Mouse (Mus musculus) gastrocnemius, postnatal 25 days (tissue): ENCODE measurements around the gene C1qbp. TPM values are rescaled to one million over a fixed set of nuclear protein-coding genes. Genes with fewer than 3 reads are reported as not detected.

ENCODE experiments used
- DNase-seq: peaks from one replicate; pipeline ENCODE4 v3.0.0; 2022
- long read RNA-seq, 2 experiments: library from polyadenylated mRNA; stranded (forward); transcript quantifications; one replicate each; pipeline ENCODE4 v2.0.0; 2021
- total RNA-seq, 2 experiments: library from RNA; stranded (reverse); gene quantifications; 1 replicate in 1 of 2; 2 replicates in 1 of 2; pipeline ENCODE4 v1.2.3; 2021

C1qbp gene
- 100 to 1,000 TPM; 116 to 121 TPM for total RNA-seq
- long read RNA-seq, experiment 1, transcript C1qbp-201 (6 exons, 1,175 nt): major isoform, 186 of 207 reads
- long read RNA-seq, experiment 1, partial matches to known transcripts: 3 of 207 reads
- long read RNA-seq, experiment 1, other reads (novel, unspliced or antisense): 18 of 207 reads
- long read RNA-seq, experiment 2, transcript C1qbp-201 (6 exons, 1,175 nt): major isoform, 163 of 169 reads
- long read RNA-seq, experiment 2, partial matches to known transcripts: 6 of 169 reads
- long read RNA-seq, experiment 2, other reads (novel, unspliced or antisense): 0 of 169 reads

DNA sequence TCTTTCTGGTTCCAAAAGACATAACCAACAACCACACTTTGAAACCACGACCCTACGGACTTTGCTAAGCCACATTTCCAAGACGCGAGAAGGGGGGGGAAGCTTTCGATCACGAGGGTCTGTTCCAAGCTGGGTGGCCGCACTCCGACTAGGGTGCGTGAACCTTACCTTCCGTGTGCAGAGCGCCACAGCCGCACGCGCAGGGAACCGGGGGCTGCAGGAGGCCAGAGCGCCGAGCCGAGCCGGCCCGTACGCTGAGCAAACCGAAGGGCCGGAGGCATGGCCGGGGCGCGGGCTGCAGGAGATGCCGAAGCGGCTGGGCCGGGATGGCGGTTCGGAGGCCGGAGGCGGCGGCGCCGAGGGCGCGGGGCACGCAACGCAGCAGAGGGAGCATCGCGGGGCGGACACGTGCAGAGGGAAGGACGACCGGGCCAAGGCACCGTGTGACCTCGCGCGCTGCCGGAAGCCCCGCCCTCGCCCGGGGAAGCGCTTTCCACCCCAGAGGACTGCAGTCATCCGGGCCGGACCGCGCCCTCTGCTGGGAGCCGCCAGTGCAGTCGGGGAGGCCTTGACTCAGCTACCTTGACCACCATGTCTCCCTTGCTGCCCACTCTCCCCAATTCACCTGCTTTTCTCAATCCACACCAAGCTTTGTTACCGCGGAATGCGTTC lies at the start of gene C1qbp:
Gene C1qbp, minus strand, starts transcription at position 470 of the 672 bp plus-strand sequence.
- DNase-seq: peak; percentile 91

DNA sequence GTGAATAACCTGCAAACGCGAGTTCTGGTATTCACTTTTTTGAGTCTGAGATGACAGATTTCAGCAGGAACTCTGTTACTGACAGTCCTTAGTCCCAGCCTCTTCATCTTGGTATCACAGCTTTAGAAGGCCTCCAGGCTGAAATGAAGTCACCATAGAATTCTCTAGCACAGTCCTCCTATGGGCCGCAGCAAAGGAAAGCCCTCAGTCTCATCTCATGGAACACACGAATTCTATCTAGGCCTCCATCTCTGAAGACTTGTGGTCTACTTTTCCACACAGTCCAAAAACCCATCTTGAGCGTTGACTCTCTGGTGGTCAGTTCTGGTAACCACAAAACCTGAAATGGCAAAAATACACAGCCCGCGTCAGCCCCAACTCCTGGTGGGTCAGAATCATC lies 49.2 kb upstream of the C1qbp start:
- DNase-seq: no peak

DNA sequence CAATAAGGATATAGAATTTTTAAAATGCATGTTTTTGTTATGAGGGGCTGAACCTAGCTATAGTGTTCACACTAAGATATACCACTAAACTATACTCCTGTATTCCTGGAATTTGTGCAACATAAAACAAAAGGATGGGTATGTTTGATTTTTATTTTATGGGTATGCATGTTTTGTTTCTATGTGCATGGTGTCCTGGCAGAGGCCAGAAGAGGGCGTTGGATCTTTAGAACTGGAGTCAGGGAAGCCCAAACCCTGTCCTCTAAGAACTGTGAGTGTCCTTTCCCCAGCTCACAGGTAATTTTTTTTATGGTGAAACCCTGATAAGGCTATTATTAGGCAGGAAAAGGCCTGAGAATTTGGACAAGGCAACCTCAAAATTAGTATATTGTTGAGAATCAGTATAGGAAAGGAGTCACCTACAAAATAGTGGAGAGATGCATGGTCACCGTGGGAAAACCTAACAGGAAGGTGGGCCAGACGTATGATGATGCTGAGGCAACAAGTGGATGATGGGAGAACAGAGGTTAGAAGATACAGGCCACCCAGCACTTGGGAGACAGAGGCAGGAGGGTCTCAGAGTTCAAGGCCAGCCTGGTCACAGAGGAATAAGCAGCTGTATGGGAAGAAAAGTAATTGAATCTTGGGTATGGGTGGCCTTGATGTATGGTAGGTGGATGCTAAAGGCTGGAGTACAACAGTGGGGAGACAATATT lies 46.7 kb upstream of the C1qbp start:
- no peak for DNase-seq

DNA sequence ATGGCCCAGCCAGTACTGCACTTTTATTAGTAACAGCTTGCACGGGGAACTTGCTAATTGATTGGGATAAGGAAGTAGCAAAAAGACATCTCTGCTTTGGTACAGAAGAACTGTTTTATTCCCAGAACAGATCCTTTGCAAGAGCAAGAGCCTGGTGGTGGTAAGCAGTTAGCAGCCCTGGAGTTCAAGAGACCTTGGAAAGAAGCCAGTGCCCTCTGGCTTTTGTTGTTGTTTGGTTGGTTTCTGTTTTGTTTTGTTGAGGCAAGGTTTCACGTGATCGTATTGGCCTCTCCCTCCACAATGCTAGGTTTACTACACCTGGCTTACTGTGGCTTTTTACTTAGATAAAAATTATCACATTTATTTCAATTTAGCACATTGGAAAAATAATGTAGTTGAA lies 45.5 kb upstream of the C1qbp start:
- no peak for DNase-seq

DNA sequence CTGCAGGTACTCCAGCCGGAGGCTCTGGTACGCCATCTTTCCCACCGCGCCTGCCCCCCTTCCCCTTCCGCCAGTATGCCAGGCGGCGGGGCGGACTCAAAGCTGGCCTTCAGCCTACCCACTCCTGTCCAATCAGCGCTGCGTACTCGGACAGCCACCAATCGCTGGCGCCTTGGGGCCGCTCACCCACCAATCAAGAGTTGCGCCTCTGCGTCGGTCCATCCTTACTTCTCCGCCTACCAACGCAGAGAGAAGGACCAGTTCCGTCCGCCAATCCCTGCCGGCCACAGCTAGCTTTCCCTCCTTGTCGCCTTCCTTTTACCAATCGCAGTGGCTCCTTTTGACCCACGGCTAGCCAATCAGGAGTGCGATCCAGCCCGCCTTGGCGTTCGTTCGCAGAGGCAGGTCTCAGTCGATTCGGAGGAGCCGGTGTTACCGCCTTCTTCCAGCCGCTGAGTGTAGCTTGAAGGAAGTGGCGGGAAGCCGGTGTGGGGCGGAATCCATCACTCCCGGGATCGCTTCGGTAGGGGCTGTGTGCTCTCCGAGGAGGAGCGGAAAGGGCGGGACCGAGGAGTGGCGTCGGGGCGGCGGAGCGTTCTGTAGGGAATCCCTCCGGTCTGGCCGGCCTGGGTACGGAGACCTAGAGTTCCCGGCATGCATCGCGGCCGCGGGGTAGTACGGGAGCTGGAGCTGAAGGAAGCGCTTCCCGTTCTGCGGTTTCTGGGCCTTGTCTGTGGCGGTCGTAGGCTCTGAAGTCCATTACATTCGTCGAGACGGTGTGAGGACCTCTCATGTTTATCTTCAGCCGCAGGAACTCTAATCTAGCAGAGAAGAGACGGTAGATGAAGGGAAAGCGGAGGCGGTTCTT lies 36.6 kb upstream of the C1qbp start, which contains the start of the genes Mis12 and Derl2:
Gene Mis12, plus strand, starts transcription at position 411 of the 868 bp plus-strand sequence.
Gene Derl2, minus strand, starts transcription at position 641 of the 868 bp plus-strand sequence.
- DNase-seq: peak; percentile 100

DNA sequence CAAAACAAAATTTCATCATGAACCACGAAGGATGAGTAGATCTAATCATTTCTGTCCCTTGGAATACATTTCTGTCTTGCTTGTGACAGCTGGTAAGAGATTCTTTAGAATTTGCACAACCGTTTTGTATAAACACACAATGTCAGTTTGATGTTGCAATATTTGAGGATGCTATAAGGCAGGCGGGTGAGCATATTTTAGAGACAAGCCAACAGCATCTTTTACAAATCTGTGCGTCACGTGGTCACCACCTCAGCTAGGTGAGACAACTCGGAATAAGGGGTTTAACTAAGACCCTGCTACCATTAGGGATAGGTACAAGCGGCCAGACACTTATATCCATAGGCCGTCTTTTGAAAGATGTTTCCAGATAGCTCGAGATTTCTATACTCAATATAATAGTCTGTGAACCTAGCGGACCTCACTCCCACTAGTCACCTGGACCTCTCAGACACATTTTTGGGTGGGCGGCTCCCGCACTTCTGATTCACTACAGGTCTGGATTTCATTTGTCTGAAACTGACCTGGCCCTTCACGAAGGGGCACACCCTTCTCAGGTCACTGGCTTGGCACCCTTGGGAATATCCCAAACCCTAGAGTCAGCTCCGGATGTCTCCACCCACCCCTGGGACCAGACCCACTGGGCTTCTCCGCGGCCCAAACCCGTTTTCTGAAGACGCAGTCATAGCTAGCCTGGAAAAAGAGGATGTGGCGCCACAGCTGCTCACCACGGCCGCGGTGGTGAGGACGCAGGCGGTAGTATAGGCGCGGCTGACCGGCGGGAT lies 35.8 kb upstream of the C1qbp start:
- DNase-seq: no peak

DNA sequence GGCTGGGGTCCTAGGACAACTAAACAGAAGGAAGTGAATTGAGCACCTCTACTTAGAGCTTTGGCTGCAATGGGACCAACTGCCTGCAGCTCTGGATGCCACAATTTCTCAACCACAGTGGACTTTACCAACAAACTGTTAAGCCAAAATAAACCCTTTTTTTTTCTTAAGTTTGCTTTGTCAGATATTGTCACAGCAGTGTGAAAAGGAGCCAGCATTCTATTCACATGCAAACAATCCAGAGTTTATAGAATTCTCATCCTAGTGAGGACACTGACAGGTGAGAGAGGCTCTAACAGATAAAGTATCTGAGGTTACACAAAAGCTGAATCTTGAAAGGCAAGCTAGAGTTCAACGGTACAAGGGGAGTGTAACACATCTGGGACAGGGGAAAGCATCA lies 34.2 kb upstream of the C1qbp start:
- DNase-seq: no peak

DNA sequence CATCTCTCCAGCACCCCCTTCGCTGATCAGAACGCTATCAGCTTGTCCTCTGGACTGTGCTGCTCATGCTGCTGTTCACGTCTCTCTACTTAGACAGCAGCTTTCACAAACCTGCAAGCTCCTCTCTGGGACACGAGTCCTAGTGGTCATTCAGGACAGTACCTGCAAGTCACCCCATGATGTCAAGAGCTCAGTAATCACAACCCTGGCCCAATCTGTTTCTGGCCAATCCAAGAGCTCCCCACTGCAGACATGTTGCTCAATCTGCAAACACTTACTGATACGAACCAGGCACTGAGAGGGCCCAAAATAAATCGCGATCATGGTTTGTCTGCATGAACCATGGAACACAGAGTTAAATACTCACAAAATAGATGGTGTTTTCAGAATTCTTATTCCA lies 29.9 kb upstream of the C1qbp start:
- no peak for DNase-seq

DNA sequence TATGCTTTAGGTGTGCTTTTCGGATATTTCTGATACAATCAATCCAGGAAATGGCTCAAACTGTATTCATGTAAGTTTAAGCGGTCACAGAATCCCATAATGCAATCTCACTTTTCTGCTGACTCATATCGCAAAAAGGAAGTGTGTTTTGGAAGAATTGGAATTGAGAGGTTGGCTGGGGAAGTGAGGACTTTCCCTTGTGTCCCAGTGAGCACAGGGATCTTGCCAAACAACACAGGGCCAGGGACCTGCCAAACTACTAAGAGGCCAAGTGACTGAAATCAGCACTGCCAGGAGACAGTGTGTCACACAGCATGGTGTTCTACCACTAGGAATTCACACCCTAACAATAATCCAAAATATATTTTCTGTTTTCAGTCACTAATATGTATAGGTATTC lies 25.5 kb upstream of the C1qbp start:
- DNase-seq: no peak

DNA sequence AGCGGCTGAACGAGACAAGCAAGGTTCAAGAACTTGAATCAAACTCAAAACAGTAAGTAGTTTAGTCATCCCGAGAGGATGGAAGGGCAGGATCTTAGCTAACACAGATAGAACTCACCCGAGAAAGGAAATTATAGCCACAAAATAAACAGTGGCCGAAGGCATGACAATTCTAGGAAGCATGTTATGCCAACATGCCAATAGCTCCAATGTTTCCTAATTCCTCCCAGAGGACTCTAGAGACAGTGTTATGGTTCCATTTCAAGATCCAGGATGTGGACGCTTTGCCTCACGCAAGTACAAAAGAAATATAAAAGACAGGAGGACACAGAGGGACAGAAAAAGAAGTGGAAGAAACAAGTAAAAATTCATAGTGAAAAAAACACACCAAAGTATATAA lies 25.0 kb upstream of the C1qbp start:
- no peak for DNase-seq

DNA sequence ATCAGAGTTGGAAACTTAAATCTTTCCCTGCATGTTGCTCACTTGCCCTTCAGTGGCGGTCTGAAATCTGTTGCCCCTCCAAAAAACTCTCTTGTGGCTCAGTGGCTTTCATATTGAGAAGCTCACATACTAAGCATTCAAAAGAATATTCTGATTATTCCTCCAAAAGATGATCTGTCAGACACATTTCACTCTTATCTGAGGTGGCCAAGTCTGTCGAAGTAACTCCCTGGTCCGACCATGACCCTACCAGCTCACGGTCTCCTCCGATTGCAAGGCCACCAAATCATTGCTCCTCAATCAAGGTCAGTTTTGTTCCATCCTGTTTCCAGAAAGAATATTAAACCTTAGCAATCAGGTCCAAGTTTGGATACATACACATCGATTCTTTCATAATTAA lies 24.2 kb upstream of the C1qbp start:
- DNase-seq: no peak

DNA sequence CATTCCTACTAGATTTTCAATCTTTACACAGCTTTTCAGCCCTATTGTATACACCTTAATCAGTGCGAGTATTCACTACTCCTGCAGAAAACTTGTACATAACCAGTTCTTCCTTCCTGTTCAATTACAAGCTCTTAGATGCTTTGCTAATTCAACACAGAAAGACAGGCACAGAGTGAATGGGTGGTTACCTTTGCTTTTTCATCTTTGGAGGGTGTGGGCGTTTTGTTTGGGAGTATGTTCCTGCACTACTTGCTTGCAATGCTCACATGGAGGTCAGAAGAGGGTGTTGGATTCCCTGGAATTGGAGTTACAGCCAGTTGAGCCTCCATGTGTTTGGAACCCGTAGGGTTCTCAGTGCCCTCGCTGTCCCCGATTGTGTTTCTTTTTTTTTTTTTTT lies 22.2 kb upstream of the C1qbp start:
- DNase-seq: no peak

DNA sequence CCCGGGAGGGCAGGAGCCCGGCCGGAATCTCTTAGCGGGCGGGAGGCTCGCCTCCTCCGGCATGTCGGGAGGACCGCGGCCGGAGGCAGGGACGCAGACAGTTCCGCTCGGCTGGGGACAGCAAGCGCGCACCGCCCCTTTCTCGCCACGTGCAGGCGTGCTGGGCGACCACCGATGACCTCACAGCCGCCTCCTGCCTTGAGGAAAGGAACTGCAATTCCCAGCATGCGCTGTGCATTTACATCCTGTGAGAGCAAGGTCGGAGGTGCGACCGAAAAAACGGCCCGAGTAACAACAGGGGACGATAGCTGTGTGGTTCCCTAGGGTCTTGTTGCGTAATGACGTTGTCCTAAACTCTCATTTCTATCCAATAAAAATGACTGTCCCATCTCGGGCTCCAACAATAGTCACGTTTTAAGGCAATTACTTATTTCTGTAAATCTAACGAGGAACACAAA lies 21.5 kb upstream of the C1qbp start, which contains the start of gene Dhx33:
Gene Dhx33, minus strand, starts transcription at position 122 of the 458 bp plus-strand sequence.
- peak; percentile 97 for DNase-seq

DNA sequence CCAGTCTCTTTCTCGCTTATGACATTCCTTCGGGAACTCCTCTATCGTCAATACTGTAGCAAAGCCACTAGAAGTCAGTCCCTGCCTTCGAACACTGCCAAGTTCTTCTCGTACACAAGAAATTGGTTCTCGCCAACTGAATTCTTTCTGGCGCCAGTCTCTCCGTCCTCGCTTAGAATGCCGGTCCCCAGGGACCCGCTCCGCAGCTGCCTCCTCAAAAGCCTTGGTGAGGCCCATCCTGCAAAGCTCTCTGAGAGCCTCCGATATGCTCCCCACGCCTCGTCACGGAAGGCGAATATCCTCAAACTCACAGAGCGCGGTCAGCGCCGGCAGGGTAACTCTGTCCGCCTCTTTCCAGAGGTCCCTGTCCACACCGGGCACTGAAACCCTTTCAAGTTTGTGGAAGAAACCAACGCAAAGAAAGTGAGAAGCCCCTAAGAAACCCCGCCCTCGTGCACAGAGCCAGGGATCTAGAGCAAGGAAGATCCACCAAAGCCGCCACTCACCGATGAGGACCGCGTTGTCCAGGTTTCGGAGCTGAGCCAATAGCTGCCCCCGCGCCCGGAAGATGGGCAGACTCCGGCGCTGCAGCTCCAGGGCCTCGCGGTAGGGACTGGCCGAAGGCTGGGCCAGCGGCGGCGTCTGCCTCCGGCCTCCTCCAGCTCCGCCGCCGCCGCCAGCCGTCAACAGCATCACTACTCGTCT lies 20.9 kb upstream of the C1qbp start:
- DNase-seq: peak; percentile 13

DNA sequence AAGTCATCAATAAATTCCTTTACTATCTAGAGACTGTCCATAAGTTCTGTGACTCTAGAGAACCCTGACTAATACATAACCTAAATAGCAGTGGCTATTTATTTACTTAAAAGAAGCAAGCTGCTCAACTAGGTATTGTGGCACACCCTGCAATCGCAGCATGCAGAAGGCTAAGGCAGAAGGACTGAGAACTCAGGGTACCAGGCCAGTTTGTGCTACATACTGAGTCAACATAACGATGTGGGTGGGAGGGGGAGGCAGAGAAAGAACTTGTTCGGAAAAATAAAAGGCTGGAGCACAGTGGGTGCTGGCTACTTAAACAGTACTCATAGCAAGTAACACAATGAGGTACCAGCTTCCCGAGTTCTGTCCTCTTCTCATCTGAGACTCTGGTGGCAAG lies 18.3 kb upstream of the C1qbp start:
- no peak for DNase-seq

DNA sequence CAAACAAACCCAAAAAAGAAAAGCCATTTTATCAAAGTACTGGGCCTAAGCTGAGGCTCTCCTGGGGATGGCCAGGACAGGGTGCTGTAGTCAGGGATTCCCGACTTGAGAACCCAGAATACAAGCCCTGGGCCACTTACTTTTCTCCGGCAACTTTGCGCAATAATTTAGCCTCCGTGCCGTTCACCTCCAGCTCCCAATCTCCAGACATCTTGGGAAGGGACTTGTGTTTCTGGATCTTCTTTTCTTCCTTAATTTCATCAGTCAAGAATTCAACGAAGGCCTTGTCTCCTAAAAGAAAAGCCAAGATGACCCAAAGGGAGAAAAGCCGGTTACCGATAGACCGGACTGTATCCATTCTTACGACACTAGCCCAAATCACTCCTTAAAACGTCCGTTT lies 796 bp downstream of the C1qbp start:
- DNase-seq: no peak

DNA sequence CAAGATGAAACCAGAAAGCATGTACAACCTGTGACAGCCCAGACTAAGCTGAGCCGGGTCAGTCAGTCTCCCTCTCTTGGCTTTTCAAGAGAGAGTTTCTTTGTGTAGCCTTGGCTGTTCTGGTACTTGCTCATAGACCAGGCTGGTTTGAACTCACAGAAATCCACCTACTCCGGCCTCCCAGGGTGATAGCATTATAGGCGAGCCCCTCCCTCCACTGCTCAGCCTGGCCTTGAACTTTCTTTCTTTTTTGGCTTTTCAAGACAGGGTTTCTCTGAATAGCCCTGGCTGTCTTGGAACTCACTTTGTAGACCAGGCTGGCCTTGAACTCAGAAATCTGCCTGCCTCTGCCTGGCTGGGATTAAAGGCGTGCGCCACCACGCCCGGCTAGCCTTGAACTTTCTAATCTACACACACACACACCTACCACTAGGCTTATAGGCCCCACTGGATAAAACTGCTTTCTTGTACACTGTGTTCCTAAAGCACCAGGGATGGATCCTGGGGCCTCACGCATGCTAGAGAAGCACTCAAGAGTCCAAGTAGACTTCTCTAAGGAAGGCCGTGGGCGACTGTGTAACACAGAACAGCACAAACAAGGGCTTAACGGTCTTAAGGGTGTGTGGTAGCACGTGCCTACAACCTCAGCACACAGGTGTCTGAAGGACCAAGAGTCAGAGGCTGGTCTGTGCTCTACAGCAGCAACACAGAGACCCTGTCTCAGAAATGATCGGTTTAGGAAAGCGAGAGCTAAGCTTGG lies 1.9 kb downstream of the C1qbp start:
- no peak for DNase-seq

DNA sequence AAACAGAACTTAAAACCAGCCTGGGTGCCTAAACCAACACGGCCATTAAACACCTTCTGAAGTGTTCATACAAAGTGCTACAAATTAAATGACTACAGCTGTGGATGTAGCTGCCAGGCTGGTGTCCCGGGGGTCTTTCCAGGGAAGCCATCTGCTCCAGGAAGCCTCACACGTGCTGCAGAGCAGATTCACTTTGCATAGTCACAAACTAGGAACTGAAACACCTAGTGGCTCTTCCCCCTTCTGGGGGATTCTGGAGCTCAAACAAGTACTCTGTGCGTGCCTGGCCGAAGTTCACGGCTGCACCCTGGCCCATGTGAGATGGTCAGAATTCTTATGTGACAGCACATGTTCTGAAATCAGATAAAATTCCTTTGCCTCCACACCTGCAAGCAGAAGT lies 2.6 kb downstream of the C1qbp start:
- no peak for DNase-seq

DNA sequence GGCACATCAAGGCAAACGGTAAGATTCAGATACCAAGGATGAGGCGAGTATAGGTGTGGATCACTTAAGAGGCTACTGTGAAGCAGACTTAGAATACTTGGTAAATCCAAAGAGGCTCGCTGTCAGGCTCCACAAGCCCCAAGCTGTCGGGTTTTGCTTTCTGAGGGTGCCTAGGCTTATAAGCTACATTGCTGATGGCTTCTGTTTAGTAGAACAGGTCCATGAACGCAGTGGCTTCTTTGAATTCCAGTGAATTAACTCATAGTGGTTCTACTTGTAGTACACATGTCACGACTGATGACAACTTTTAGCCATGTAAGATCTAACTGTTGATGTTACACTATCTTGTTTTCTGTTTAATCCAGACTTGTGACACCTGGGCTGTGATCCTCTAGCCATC lies 5.5 kb downstream of the C1qbp start:
- no peak for DNase-seq

DNA sequence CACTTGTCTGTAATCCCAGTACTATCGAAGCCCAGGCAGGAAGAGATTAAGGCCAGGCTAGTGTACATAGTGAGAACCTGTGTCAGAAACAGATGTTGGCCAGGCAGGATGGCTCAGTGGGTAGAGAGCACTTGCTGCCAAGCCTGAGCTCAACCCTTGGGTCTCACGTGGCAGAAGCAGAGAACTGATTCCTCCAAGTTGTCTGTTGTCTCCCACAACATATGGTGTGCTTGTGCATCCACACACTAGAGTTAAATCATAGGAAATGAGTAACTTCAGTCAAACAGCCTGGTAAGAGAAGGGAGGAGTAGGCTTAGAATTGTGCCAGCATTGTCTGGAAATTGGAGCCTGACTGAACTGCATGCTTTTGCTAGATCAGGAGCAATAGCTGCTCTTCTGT lies 7.6 kb downstream of the C1qbp start:
- DNase-seq: no peak
